8 mouse cellular contexts compared by ENCODE assay signal in the genomic region with DNA sequence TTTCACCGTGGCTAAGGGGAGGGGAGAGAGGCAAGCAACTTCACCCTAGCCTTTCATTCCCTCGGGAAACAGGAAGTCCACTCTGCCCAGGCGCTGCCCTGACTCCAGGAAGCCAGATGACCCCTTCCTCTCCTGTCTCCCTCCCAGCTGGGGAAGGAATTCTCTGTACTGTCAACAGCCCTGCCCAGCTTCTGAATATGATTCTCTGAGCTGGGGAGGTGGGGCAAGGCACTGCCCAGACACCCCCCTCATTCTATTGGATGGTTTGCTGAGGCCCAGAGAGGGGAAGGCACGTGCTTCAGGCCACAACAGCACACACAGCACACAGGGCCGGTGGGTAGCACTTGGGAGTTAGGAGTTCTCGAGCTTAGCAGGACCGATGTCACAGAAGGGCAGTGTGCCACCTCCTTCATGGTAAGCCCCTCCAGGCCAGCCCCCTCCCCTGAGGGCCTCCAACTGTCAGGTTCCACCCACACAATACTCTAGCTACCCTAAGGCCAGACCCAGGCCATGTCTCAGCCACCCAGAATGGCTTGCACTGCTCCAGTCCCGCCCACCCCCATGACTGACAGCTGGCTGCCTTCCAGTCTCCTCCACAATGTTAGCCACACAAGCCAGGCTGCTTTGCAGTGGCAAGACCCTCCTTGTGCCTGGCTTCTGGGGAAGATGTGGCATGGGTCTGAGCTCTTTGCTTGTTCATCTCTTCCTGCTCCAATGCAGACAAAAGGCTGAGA. TPM values are rescaled to one million over a fixed set of nuclear protein-coding genes. Genes with fewer than 3 reads are reported as not detected.
A peak's percentile ranks its signal among the peaks of the same experiment; 100 is the strongest.
DNase-seq lines count a peak whose midpoint lies in the region; ATAC-seq lines count a peak whose summit lies in the region.

No protein-coding gene starts in this region.

- no peak overlapping the region for H3K4me3 ChIP-seq in embryonic facial prominence, embryonic 15.5 days (replicated peaks)
- no peak overlapping the region for H3K4me3 ChIP-seq in hindbrain, embryonic 15.5 days
- H3K4me3 ChIP-seq in liver, embryonic 12.5 days: no peak overlapping the region

- peak; percentile 69 for ATAC-seq in embryonic facial prominence, embryonic 15.5 days (ENCODE audit: insufficient number of reproducible peaks, low FRiP score, low TSS enrichment, low read depth)
- peak; percentile 56 for ATAC-seq in hindbrain, embryonic 15.5 days (ENCODE audit: low FRiP score, low read depth)
- 0 out of 2 replicates have a peak, but pooled peaks have one; percentile 35 for ATAC-seq in liver, embryonic 12.5 days

- intact Hi-C loops in gastrocnemius, postnatal 14 days (cut with DNase I; ENCODE audit: low total_unique reads): no loop called here

- peaks cover 43% of the 10 kb centered on the region for H3K4me1 ChIP-seq in embryonic facial prominence, embryonic 15.5 days
- peaks cover 24% of the 10 kb centered on the region for H3K4me1 ChIP-seq in hindbrain, embryonic 15.5 days (replicated peaks)
- peaks cover 3% of the 10 kb centered on the region; the same call in 1 of the 2 replicates for H3K4me1 ChIP-seq in liver, embryonic 12.5 days

- DNase-seq in gastrocnemius, postnatal 10 days: peak; percentile 48
- DNase-seq in gastrocnemius, postnatal 14 days: no peak
- peak; percentile 58 for DNase-seq in retina, embryonic 14.5 days (ENCODE audit: low spot score)
- no peak for DNase-seq in frontal cortex, postnatal 36 days (ENCODE audit: low spot score in 2 of 2)
- DNase-seq in left cerebral cortex, adult 8-10 months (ENCODE audit: low spot score in 2 of 2): no peak

- H3K4me2 ChIP-seq in embryonic facial prominence, embryonic 15.5 days (replicated peaks): no peak overlapping the region
- no peak overlapping the region for H3K4me2 ChIP-seq in hindbrain, embryonic 15.5 days
- no peak overlapping the region for H3K4me2 ChIP-seq in liver, embryonic 12.5 days

- H3K9ac ChIP-seq in embryonic facial prominence, embryonic 15.5 days: no peak overlapping the region
- H3K9ac ChIP-seq in hindbrain, embryonic 15.5 days: no peak overlapping the region
- H3K9ac ChIP-seq in liver, embryonic 12.5 days: no peak overlapping the region

- WGBS in embryonic facial prominence, embryonic 15.5 days: 22% methylated on average over 8 of the region's 8 CpGs
- 44% methylated on average over 8 of the region's 8 CpGs for WGBS in hindbrain, embryonic 15.5 days
- WGBS in liver, embryonic 12.5 days (ENCODE audit: insufficient replicate concordance): 32% methylated on average over 8 of the region's 8 CpGs

- no peaks in the 10 kb centered on the region for H3K36me3 ChIP-seq in embryonic facial prominence, embryonic 15.5 days
- H3K36me3 ChIP-seq in hindbrain, embryonic 15.5 days: no peaks in the 10 kb centered on the region
- no peaks in the 10 kb centered on the region for H3K36me3 ChIP-seq in liver, embryonic 12.5 days

- no peaks in the 10 kb centered on the region for H3K9me3 ChIP-seq in embryonic facial prominence, embryonic 15.5 days (replicated peaks)
- no peaks in the 10 kb centered on the region for H3K9me3 ChIP-seq in hindbrain, embryonic 15.5 days
- H3K9me3 ChIP-seq in liver, embryonic 12.5 days (replicated peaks): no peaks in the 10 kb centered on the region

- peak overlapping the region; percentile 55; the same call in 1 of the 2 replicates for H3K27ac ChIP-seq in embryonic facial prominence, embryonic 15.5 days (replicated peaks)
- no peak overlapping the region for H3K27ac ChIP-seq in hindbrain, embryonic 15.5 days (replicated peaks)
- H3K27ac ChIP-seq in liver, embryonic 12.5 days: no peak overlapping the region

- no peaks in the 10 kb centered on the region for H3K27me3 ChIP-seq in embryonic facial prominence, embryonic 15.5 days
- no peaks in the 10 kb centered on the region for H3K27me3 ChIP-seq in hindbrain, embryonic 15.5 days
- H3K27me3 ChIP-seq in liver, embryonic 12.5 days (replicated peaks): peaks cover 26% of the 10 kb centered on the region

RNA-seq across cellular contexts. Expression of gene Sdc3, which starts 48.9 kb away (rescaled TPM):
- total RNA-seq in gastrocnemius, postnatal 10 days (2021): 10 to 100 TPM; 27.5 to 38.6 TPM
- 10 to 100 TPM; 23.3 to 25.2 TPM for total RNA-seq in gastrocnemius, postnatal 14 days (2021)
- polyA plus RNA-seq in embryonic facial prominence, embryonic 15.5 days (2015; fragmentation: Nextera tagmentation; extraction: Ambion mirVana): 45.0 and 48.7 TPM in 2 replicates
- 146 and 182 TPM in 2 replicates for polyA plus RNA-seq in hindbrain, embryonic 15.5 days (2015; fragmentation: Nextera tagmentation; extraction: Ambion mirVana)
- polyA plus RNA-seq in liver, embryonic 12.5 days (2016; fragmentation: Nextera tagmentation; extraction: Ambion mirVana): 8.0 and 9.8 TPM in 2 replicates
- 100 to 1,000 TPM; 137 to 168 (median 159) TPM for total RNA-seq in left cerebral cortex, adult 8-10 months (2022)

Comparison
In these comparisons a context has a peak if more than half of its experiments do, and no peak if none do; other contexts are left out.
1. DNase-seq: peak in gastrocnemius, postnatal 10 days (single experiment) and retina, embryonic 14.5 days (single experiment); none in gastrocnemius, postnatal 14 days (single experiment), frontal cortex, postnatal 36 days (0 of 2) and left cerebral cortex, adult 8-10 months (0 of 2).
2. Peak in every context shown above with its lines, with median percentiles within 50 percentile points of each other: ATAC-seq.